Mouse (Mus musculus): ENCODE results near the gene Fsd1.

- TF ChIP-seq CTCF (IDR thresholded peaks at IDR 0.05; ENCODE audit: low read depth, low read length) (no peak), EP300 (IDR thresholded peaks at IDR 0.05; ENCODE audit: insufficient read depth, low read depth, low read length) (no peak)
Measured at GRCm38 (mm10) chr17:56006956-56007355, 20.6 kb downstream of the Fsd1 start.
